Mouse (Mus musculus) erythroid progenitor cell, adult 5-6 weeks (primary cell): ENCODE results near the gene Ica1. TPM values are rescaled to one million over a fixed set of nuclear protein-coding genes. Genes with fewer than 3 reads are reported as not detected.

ENCODE experiments used
- ATAC-seq: replicated peaks from 2 replicates; pipeline ENCODE4 v1.8.0; 2016; ENCODE audit warnings: moderate number of reproducible peaks, mild to moderate bottlenecking, moderate TSS enrichment, inconsistent platforms; ENCODE audit not compliant: poor library complexity, low FRiP score, severe bottlenecking
- total RNA-seq, 2 experiments: library from RNA; stranded (forward) in 1 of 2; stranded (reverse) in 1 of 2; fragments of 150-400 nt in 1 of 2; fragments of 186-747, 209-891 nt in 1 of 2; gene quantifications; 2 replicates each; pipeline versions ENCODE4 v1.2.3 to v1.2.4; 2015 to 2017; ENCODE audit warnings: low replicate concordance in 2 of 2

Gene Ica1
- 11.9 and 21.8 TPM in 2 replicates for total RNA-seq (2015; ENCODE audit: low replicate concordance)
- 4.4 and 8.9 TPM in 2 replicates for total RNA-seq (2017; ENCODE audit: low replicate concordance)

GRCm38 (mm10) chr6:8778296-8778649 is at the start of gene Ica1:
Ica1 (minus strand) TSS chr6:8778488.
- no peak for ATAC-seq

GRCm38 (mm10) chr6:8819866-8820265 is 41.6 kb upstream of the Ica1 start:
- ATAC-seq = no peak

GRCm38 (mm10) chr6:8814332-8815002 is 36.2 kb upstream of the Ica1 start:
- no peak for ATAC-seq

GRCm38 (mm10) chr6:8802561-8803150 is 24.4 kb upstream of the Ica1 start:
- ATAC-seq = no peak

GRCm38 (mm10) chr6:8792385-8792784 is 14.1 kb upstream of the Ica1 start:
- no peak for ATAC-seq

GRCm38 (mm10) chr6:8791781-8792180 is 13.5 kb upstream of the Ica1 start:
- no peak for ATAC-seq

GRCm38 (mm10) chr6:8780618-8781017 is 2.3 kb upstream of the Ica1 start:
- ATAC-seq = no peak

- no peak for ATAC-seq
Observed at GRCm38 (mm10) chr6:8777411-8778295, 635 bp downstream of the Ica1 start.

GRCm38 (mm10) chr6:8771539-8771938 is 6.7 kb downstream of the Ica1 start:
- ATAC-seq = no peak

GRCm38 (mm10) chr6:8770341-8770740 is 7.9 kb downstream of the Ica1 start:
- ATAC-seq = no peak

GRCm38 (mm10) chr6:8769803-8770202 is 8.5 kb downstream of the Ica1 start:
- ATAC-seq = 0 out of 2 replicates have a peak, but pooled peaks have one; percentile 54

- no peak for ATAC-seq
Observed at GRCm38 (mm10) chr6:8766652-8767051, 11.6 kb downstream of the Ica1 start.

GRCm38 (mm10) chr6:8765801-8766200 is 12.5 kb downstream of the Ica1 start:
- no peak for ATAC-seq

GRCm38 (mm10) chr6:8765064-8765463 is 13.2 kb downstream of the Ica1 start:
- no peak for ATAC-seq

- no peak for ATAC-seq
Observed at GRCm38 (mm10) chr6:8760708-8761294, 17.5 kb downstream of the Ica1 start.

- ATAC-seq = no peak
Observed at GRCm38 (mm10) chr6:8759901-8760300, 18.4 kb downstream of the Ica1 start.

- ATAC-seq = peak; percentile 96
Observed at GRCm38 (mm10) chr6:8755760-8756276, 22.5 kb downstream of the Ica1 start.

GRCm38 (mm10) chr6:8754486-8754885 is 23.8 kb downstream of the Ica1 start:
- ATAC-seq = peak; percentile 40; the same call in 1 of the 2 replicates

- ATAC-seq = no peak
Observed at GRCm38 (mm10) chr6:8753723-8754036, 24.6 kb downstream of the Ica1 start.
